Mouse (Mus musculus) CD4-positive, CD25-positive, alpha-beta regulatory T cell, adult 9 weeks (primary cell): ENCODE measurements around the gene Tm4sf1. TPM values are rescaled to one million over a fixed set of nuclear protein-coding genes. Genes with fewer than 3 reads are reported as not detected.

ENCODE experiments used
- polyA plus RNA-seq: library from polyadenylated mRNA; unstranded; fragments of 100-300 nt; shearing (Covaris generic); gene quantifications from one replicate; pipeline ENCODE4 v1.2.1, GENCODE M21; 2017

Gene Tm4sf1
- polyA plus RNA-seq = not detected

DNA sequence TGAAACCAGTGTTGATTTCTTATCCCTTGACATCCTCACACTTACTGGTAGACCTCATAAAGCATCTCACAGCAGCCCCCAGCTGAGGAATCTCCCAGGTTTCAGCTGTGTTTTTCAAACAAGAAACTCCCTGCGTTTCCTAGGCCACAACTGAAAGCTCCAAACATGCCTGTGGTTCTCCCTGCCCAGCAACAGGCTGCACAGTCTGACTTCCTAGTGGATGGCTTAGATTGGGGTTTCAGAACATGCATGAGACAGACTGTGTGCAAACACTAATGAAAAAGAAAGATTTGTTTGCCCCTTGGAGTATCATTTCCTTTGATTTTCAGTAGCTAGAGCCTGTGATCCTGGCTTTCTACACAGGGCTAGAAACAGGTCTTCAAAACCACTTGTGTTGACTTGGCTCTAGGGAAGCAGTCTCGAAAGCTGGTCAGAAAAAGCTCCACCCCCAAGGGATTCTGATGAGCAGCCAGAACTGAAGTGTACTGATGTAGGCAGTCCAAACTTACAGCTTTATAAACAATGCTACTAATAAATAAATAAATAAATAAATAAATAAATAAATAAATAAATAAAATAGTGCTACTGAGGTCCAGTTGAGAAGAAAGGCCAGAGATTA is at the start of gene Tm4sf1:
Tm4sf1 (minus strand) TSS at position 68 of the 619 bp plus-strand sequence.

Other genes starting within 250 kb of the Tm4sf1 start
- not detected for gene Tm4sf4, start 123.3 kb upstream of the Tm4sf1 start, polyA plus RNA-seq